Mouse (Mus musculus) bone marrow, adult 2 months (tissue): ENCODE results near the gene Arl5a.

Experiments used
- CTCF ChIP-seq: fragments of 200-500 bp; IDR thresholded peaks from 2 replicates; pipeline ENCODE4 v1.5.1; 2011; ENCODE audit warnings: low read length, control low read depth; ENCODE audit not compliant: control insufficient read depth, insufficient read depth
- POLR2A ChIP-seq: fragments of 200-500 bp; IDR thresholded peaks from 2 replicates; pipeline ENCODE4 v1.6.1; 2011; ENCODE audit warnings: low read depth, mild to moderate bottlenecking, control low read depth, low read length, borderline replicate concordance; ENCODE audit not compliant: control insufficient read depth

- TF ChIP-seq POLR2A (no peak), CTCF (no peak)
These were observed 3.5 kb downstream of the Arl5a start for GRCm38 (mm10) chr2:52421197-52421596.
